Mouse (Mus musculus): ENCODE results near the gene Srsf10.

DNA sequence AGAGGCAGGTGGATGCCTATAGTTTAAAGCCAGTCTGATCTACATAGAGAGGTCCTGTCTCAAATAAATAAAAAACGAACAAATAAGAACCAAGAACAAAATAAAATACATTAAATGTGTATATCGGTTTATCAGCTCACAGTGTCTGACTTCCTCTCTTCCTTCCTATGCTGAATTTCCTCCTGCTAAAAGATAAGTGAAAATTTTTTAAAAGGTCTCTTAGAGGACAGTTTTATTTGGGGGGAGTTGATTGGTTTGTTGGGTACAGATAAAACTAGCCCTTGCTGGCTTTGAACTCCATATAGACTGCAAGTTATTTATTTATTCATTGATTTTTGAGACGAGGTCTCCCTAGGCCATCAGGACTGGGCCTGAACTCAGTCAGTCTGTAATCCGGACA lies 57.9 kb downstream of the Srsf10 start:
- TF ChIP-seq CTCF (IDR thresholded peaks at IDR 0.05; ENCODE audit: control insufficient read depth, insufficient read depth, insufficient read length) (no peak), FOSL1 (IDR thresholded peaks at IDR 0.05; ENCODE audit: insufficient read depth, low read length, poor library complexity, severe bottlenecking) (no peak), MYOG (IDR thresholded peaks at IDR 0.05; ENCODE audit: control insufficient read depth, extremely low read depth, insufficient read length) (no peak), MAX (IDR thresholded peaks at IDR 0.05) (no peak), USF1 (IDR thresholded peaks at IDR 0.05; ENCODE audit: low read depth) (no peak)

Measured in C2C12 (cell line).